ENCODE assay signal across 10 mouse cellular contexts in the genomic region with DNA sequence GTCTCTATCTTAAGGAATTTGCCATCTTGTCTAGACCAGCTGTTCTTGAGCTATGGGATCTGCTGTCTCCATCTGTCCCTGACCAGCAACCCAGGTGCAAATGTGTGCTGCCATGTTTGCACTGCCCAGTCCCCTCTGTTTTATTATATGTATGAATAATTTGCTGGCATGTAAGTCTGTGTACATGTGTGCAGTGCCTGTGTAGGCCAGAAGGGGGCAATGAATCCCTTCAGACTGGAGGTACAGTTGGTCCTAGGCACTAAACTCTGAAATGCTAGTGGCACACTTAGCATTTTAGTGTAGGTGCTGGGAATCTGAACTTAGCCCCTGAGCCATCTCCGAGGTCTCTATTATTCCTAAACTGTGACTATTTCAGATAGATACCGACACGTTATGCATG. TPM values are rescaled to one million over a fixed set of nuclear protein-coding genes. Genes with fewer than 3 reads are reported as not detected.
DNase-seq lines count a peak whose midpoint lies in the region; ATAC-seq and TF ChIP-seq lines count a peak whose summit lies in the region.
"Had no signal": no experiment of that assay in that cellular context is flagged by ENCODE, and none has a peak within 500 bp of the region (broad histone marks: within the 10 kb centered on the region; RNA-seq: fewer than 3 reads in every experiment).

No protein-coding gene starts in this region.

- 89% methylated on average over 3 of the region's 3 CpGs for WGBS in kidney, adult 2 months
- WGBS in kidney, embryonic 15.5 days, result 93% methylated on average over 3 of the region's 3 CpGs

- no peak overlapping the region for H3K9ac ChIP-seq in kidney, embryonic 15.5 days
- H3K9ac ChIP-seq: heart, embryonic 13.5 days; neural tube, embryonic 13.5 days had no signal

- peak; percentile 71 for TF ChIP-seq CTCF in kidney, adult 2 months (conservative IDR thresholded peaks at IDR 0.05; ENCODE audit: insufficient read depth, insufficient read length, low read depth, low read length)

- intact Hi-C loops in left cerebral cortex, postnatal 10 days (cut with DNase I), result loop anchor here (10.0 kb wide), 1 partner anchor 101 kb away; no protein-coding TSS in a partner anchor

- peaks cover 25% of the 10 kb centered on the region for H3K36me3 ChIP-seq in kidney, adult 2 months (ENCODE audit: control insufficient read depth, insufficient read depth, low read length)
- H3K36me3 ChIP-seq in kidney, embryonic 15.5 days, result peaks cover 87% of the 10 kb centered on the region

- no peaks in the 10 kb centered on the region for H3K27me3 ChIP-seq in kidney, adult 2 months (replicated peaks; ENCODE audit: control insufficient read depth, insufficient read depth, low read length)
- no peaks in the 10 kb centered on the region for H3K27me3 ChIP-seq in kidney, embryonic 15.5 days
- H3K27me3 ChIP-seq: heart, embryonic 13.5 days; neural tube, embryonic 13.5 days had no signal

- H3K27ac ChIP-seq in kidney, adult 2 months (ENCODE audit: insufficient read depth, low read depth, low read length), result no peak overlapping the region
- no peak overlapping the region for H3K27ac ChIP-seq in kidney, embryonic 15.5 days
- H3K27ac ChIP-seq: heart, embryonic 13.5 days; neural tube, embryonic 13.5 days had no signal

- H3K4me1 ChIP-seq in kidney, adult 2 months (ENCODE audit: control insufficient read depth, insufficient read depth, low read length), result no peaks in the 10 kb centered on the region
- no peaks in the 10 kb centered on the region for H3K4me1 ChIP-seq in kidney, embryonic 15.5 days
- H3K4me1 ChIP-seq: heart, embryonic 13.5 days; neural tube, embryonic 13.5 days had no signal

- DNase-seq in kidney, adult 2 months, result peak; percentile 64
- DNase-seq in NIH3T3 (ENCODE audit: low read depth), result peak; percentile 61
- DNase-seq in c-Kit-positive CD71-positive TER-119-negative erythroid progenitor cells, embryonic 14.5 days (ENCODE audit: low read depth), result peak; percentile 40
- DNase-seq in left cerebral cortex, postnatal 10 days (ENCODE audit: extremely low spot score in 1 of 2, low spot score in 2 of 2), result peak; percentile 16 to 40
- peak; percentile 50 for DNase-seq in naive thymus-derived CD4-positive, alpha-beta T cell, adult 2 months (ENCODE audit: low read depth)
- peak; percentile 77 for DNase-seq in thymus, postnatal 4 days

- no peak overlapping the region for H3K4me2 ChIP-seq in kidney, embryonic 15.5 days
- H3K4me2 ChIP-seq: heart, embryonic 13.5 days; neural tube, embryonic 13.5 days had no signal

- no peaks in the 10 kb centered on the region for H3K9me3 ChIP-seq in kidney, embryonic 15.5 days (replicated peaks)
- H3K9me3 ChIP-seq: heart, embryonic 13.5 days; neural tube, embryonic 13.5 days had no signal

- H3K4me3 ChIP-seq in kidney, adult 2 months (ENCODE audit: insufficient read depth, low read depth, low read length), result no peak overlapping the region
- no peak overlapping the region for H3K4me3 ChIP-seq in kidney, embryonic 15.5 days (replicated peaks)
- H3K4me3 ChIP-seq: heart, embryonic 13.5 days; neural tube, embryonic 13.5 days had no signal

- no peak for TF ChIP-seq POLR2A in kidney, adult 2 months (IDR thresholded peaks at IDR 0.05; ENCODE audit: low read depth, low read length)

- no peak for ATAC-seq in kidney, embryonic 15.5 days (replicated peaks; ENCODE audit: low FRiP score)
- ATAC-seq in granulocyte monocyte progenitor cell, adult 5-6 weeks (replicated peaks; ENCODE audit: poor library complexity, severe bottlenecking), result peak; percentile 84

RNA-seq across cellular contexts. Expression of a gene that starts 58.9 kb away (rescaled TPM):
- 104 and 129 TPM in 2 replicates for polyA plus RNA-seq in kidney, adult 2 months (2012; rRNA removed)
- polyA plus RNA-seq in kidney, embryonic 15.5 days (2015; fragmentation: Nextera tagmentation; extraction: Ambion mirVana), result 19.9 and 23.0 TPM in 2 replicates
- total RNA-seq in granulocyte monocyte progenitor cell, adult 5-6 weeks (2014; fragmentation: Nextera tagmentation), result 62.3 and 102 TPM in 2 replicates
- total RNA-seq in granulocyte monocyte progenitor cell, adult 5-6 weeks (2017), result 48.9 and 53.9 TPM in 2 replicates
- 10 to 100 TPM; 74.5 to 76.7 TPM for total RNA-seq in left cerebral cortex, postnatal 10 days (2021)
